Mouse (Mus musculus) neutrophil, adult 5-6 weeks (primary cell): ENCODE results near the gene Cript. TPM values are rescaled to one million over a fixed set of nuclear protein-coding genes. Genes with fewer than 3 reads are reported as not detected.

Source experiments
- ATAC-seq: fragments of 151-379, 151-347 bp; 2 replicates; pipeline ENCODE4 v1.8.0; 2017; ENCODE audit warnings: mild to moderate bottlenecking, moderate TSS enrichment; ENCODE audit not compliant: insufficient number of reproducible peaks, poor library complexity, low FRiP score, severe bottlenecking; ENCODE audit errors: extremely low read depth
- total RNA-seq: library from RNA; stranded (forward); fragments of 200-1000 nt; gene quantifications from 2 replicates; pipeline ENCODE4 v1.2.3, GENCODE M21; 2017

The Cript gene
- total RNA-seq, 1 experiment from 2014 or later: 81.6 TPM

DNA sequence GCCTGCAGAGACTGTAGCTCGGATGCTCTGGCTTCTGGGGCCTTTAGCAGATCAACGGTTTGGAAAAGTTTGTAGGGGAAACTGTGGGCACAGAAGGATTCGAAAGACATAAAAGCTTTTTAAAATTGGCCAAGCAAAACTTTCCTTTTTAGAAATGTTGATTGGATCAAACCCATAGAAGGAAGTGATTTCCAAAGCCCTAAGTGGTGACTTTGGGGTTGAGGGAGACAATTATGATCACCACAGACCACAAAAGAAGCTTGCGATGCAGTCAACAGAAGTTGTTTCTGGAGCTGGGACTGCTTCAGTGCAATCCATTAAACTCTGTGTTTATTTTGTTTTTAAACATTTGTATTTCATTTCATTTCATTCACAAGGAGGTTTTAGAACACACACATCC lies 57.2 kb downstream of the Cript start:
- ATAC-seq: no peak

DNA sequence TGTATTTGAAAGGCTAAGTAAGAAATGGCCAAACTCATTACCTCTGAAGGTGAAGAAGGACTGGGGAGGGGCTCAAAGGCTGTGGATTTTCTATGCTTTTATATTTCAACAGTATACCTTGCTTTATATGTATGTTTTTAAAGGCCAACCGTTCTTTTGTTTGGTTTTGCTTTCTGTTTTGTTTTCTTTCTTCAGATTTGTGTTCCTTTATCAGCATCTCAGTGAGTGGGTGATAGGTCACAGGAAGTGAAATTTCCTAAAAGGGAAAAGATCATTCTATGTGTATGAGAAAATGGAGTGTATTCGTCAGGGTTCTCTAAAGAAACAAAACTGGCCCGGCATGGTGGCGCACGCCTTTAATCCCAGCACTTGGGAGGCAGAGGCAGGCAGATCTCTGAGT lies 58.3 kb downstream of the Cript start:
- no peak for ATAC-seq

Other genes with a start within 250 kb of the Cript start
- gene Tmem247, start 108.2 kb upstream of the Cript start, total RNA-seq: not detected in 2 replicates
- not detected in 2 replicates for gene Atp6v1e2, start 77.7 kb upstream of the Cript start, total RNA-seq
- gene Rhoq, start 62.5 kb upstream of the Cript start, total RNA-seq: 29.7 and 34.4 TPM in 2 replicates
- 11.5 and 11.9 TPM in 2 replicates for gene Pigf, start 144 bp upstream of the Cript start, total RNA-seq
- gene Socs5, start 82.1 kb downstream of the Cript start, total RNA-seq: 10.9 and 11.2 TPM in 2 replicates
- 55.9 and 69.6 TPM in 2 replicates for gene Mcfd2, start 240.4 kb downstream of the Cript start, total RNA-seq